Mouse (Mus musculus) embryonic facial prominence, embryonic 13.5 days (tissue): ENCODE measurements at regions not wholly inside any gene's neighbourhood (a gene's known extent, or its start where the extent isn't known, plus 50 kb on each side); places are given as distances from the start of the nearest gene placed in this dataset.

Source experiments
- ATAC-seq: fragments of 200-750 bp; cut with Nextera tagmentation; 2 replicates; pipeline ENCODE4 v1.8.0; 2017; ENCODE audit warnings: low read depth; ENCODE audit not compliant: insufficient number of reproducible peaks, insufficient read depth, low FRiP score, low TSS enrichment
- H3K27ac ChIP-seq: fragments of 300-500 bp; sonication (generic); 2 replicates; pipeline ENCODE4 v1.5.1; 2015; ENCODE audit warnings: moderate library complexity, mild to moderate bottlenecking, inconsistent platforms
- H3K27me3 ChIP-seq: fragments of 300-500 bp; sonication (generic); 2 replicates; pipeline ENCODE4 v1.6.1; 2015; ENCODE audit warnings: mild to moderate bottlenecking, inconsistent platforms
- H3K36me3 ChIP-seq: fragments of 300-500 bp; sonication (generic); 2 replicates; pipeline ENCODE4 v1.6.1; 2015; ENCODE audit warnings: mild to moderate bottlenecking, inconsistent platforms
- H3K4me1 ChIP-seq: fragments of 300-500 bp; sonication (generic); 2 replicates; pipeline ENCODE4 v1.6.1; 2015; ENCODE audit warnings: inconsistent platforms
- H3K4me2 ChIP-seq: fragments of 300-500 bp; sonication (generic); 2 replicates; pipeline ENCODE4 v1.6.1; 2015; ENCODE audit warnings: moderate library complexity, mild to moderate bottlenecking, inconsistent platforms
- H3K4me3 ChIP-seq: fragments of 300-500 bp; sonication (generic); 2 replicates; pipeline ENCODE4 v1.5.1; 2015; ENCODE audit warnings: mild to moderate bottlenecking, inconsistent platforms
- H3K9ac ChIP-seq: fragments of 300-500 bp; sonication (generic); 2 replicates; pipeline ENCODE4 v1.6.1; 2015; ENCODE audit warnings: mild to moderate bottlenecking, inconsistent platforms
- H3K9me3 ChIP-seq: fragments of 300-500 bp; sonication (generic); 2 replicates; pipeline ENCODE4 v1.6.1; 2016; ENCODE audit warnings: inconsistent platforms
- WGBS: fragments of 180-500 bp; shearing (Covaris S2); methylation state at CpG from one replicate; pipeline ENCODE4 v1.1.7; 2015; ENCODE audit warnings: mixed read lengths; 5-methylcytosine and 5-hydroxymethylcytosine counted together

DNA sequence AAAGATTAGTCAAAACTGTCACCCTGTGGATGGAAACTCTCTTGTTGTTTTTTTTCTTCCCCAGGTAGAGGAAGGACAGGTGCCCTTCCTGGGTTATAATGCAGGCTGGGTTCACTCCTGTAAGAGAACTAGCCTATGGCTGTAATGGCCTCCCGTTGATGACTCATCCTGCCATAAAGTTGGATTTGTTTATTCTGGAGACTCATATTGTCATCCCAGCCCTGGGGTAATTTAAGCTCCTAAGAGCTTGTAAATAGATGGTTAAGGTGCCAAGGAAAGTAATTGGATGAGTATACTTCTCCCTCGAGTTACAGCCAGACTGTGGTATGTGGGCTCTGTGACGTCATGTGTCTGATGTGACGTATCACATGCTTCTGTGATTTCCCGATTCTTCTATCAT is 106.4 kb upstream of the 1700056E22Rik start:
- WGBS, result 75% methylated on average over 5 of the region's 5 CpGs
- H3K9me3 ChIP-seq, result no peaks in the 10 kb centered on the region
- no peak for ATAC-seq

GRCm38 (mm10) chr1:184140082-184140481 is 106.0 kb upstream of the 1700056E22Rik start:
- no peaks in the 10 kb centered on the region for H3K36me3 ChIP-seq
- H3K4me3 ChIP-seq, result no peak overlapping the region
- peaks cover 4% of the 10 kb centered on the region; the same call in 1 of the 2 replicates for H3K4me1 ChIP-seq
- H3K9me3 ChIP-seq, result no peaks in the 10 kb centered on the region
- H3K27ac ChIP-seq, result no peak overlapping the region
- H3K27me3 ChIP-seq, result no peaks in the 10 kb centered on the region
- ATAC-seq, result no peak
- 62% methylated on average over 4 of the region's 4 CpGs for WGBS
- no peak overlapping the region for H3K9ac ChIP-seq
- no peak overlapping the region for H3K4me2 ChIP-seq

More for the DNA sequence above, 106.4 kb upstream of the 1700056E22Rik start:
- Histone ChIP-seq H3K4me1 (peaks cover 5% of the 10 kb centered on the region; the same call in 1 of the 2 replicates), H3K27me3 (no peaks in the 10 kb centered on the region), H3K4me3 (no peak overlapping the region), H3K9ac (no peak overlapping the region), H3K27ac (no peak overlapping the region), H3K36me3 (no peaks in the 10 kb centered on the region), H3K4me2 (no peak overlapping the region)

- ATAC-seq, result no peak
- H3K9ac ChIP-seq, result no peak overlapping the region
These were observed 104.6 kb upstream of the 1700056E22Rik start for GRCm38 (mm10) chr1:184138661-184139060.

GRCm38 (mm10) chr1:184130897-184131296 is 96.8 kb upstream of the 1700056E22Rik start:
- WGBS, result 81% methylated on average over 4 of the region's 4 CpGs
- Histone ChIP-seq H3K9ac (no peak overlapping the region), H3K9me3 (no peaks in the 10 kb centered on the region; the same call in 1 of the 2 replicates), H3K27me3 (no peaks in the 10 kb centered on the region), H3K4me1 (no peaks in the 10 kb centered on the region), H3K4me3 (no peak overlapping the region), H3K4me2 (no peak overlapping the region), H3K36me3 (no peaks in the 10 kb centered on the region), H3K27ac (no peak overlapping the region)
- ATAC-seq, result no peak

More at GRCm38 (mm10) chr1:184138661-184139060, 104.6 kb upstream of the 1700056E22Rik start:
- no peaks in the 10 kb centered on the region for H3K4me1 ChIP-seq
- no peaks in the 10 kb centered on the region for H3K9me3 ChIP-seq
- H3K27me3 ChIP-seq, result no peaks in the 10 kb centered on the region
- no peak overlapping the region for H3K4me2 ChIP-seq
- no peak overlapping the region for H3K4me3 ChIP-seq
- WGBS, result 86% methylated on average over 3 of the region's 3 CpGs
- no peak overlapping the region for H3K27ac ChIP-seq
- H3K36me3 ChIP-seq, result no peaks in the 10 kb centered on the region

DNA sequence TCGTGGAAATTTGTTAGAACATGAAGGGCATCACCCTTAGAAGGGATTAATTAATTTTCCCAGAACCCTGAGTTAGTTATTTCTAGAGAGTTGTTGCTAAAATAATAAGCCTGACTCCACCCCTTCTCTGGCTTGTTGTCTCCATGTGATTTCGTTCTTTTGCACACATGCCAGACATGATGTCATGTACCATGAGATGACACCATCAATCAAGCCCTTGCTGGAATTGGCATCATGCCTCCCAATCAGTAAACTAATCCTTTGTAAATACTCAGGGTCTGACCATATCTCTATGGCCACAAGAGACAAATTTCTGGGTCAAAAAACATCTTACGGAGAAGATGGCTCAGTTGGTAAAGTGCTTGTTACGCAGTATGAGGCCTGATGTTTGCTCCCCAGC is 93.2 kb upstream of the 1700056E22Rik start:
- Histone ChIP-seq H3K4me3 (no peak overlapping the region), H3K27me3 (no peaks in the 10 kb centered on the region), H3K4me1 (no peaks in the 10 kb centered on the region), H3K4me2 (no peak overlapping the region), H3K36me3 (no peaks in the 10 kb centered on the region), H3K27ac (no peak overlapping the region), H3K9ac (no peak overlapping the region), H3K9me3 (no peaks in the 10 kb centered on the region; the same call in 1 of the 2 replicates)
- ATAC-seq, result no peak
- 83% methylated on average over 4 of the region's 4 CpGs for whole genome bisulfite sequencing

DNA sequence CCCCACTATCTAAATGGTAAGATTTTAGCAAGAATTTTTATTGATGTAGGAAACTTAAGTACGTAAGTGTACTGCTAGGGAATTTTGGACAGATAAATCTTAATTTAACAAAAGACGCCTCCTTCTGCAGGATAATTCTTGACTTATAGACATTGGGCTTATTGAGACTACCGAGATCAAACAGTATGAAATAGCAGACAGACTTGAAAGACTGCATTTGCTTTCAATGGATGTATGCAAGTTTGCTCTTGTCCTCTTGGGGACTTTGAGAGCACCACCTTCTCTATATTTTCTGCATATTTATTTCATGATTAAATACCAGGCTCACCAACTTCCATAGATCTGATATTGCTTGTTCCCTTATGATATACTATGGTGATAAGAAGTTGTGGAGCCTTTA is 92.8 kb upstream of the 1700056E22Rik start:
- no peak overlapping the region for H3K4me2 ChIP-seq
- no peak overlapping the region for H3K4me3 ChIP-seq
- no peaks in the 10 kb centered on the region for H3K4me1 ChIP-seq
- H3K27me3 ChIP-seq, result no peaks in the 10 kb centered on the region
- no peak for ATAC-seq
- 75% methylated on average over 3 of the region's 3 CpGs for WGBS
- no peak overlapping the region for H3K9ac ChIP-seq
- H3K36me3 ChIP-seq, result no peaks in the 10 kb centered on the region
- no peak overlapping the region for H3K27ac ChIP-seq
- no peaks in the 10 kb centered on the region; the same call in 1 of the 2 replicates for H3K9me3 ChIP-seq
